Mouse (Mus musculus) adrenal gland, postnatal 4 days (tissue): ENCODE measurements around the gene Olfr982. TPM values are rescaled to one million over a fixed set of nuclear protein-coding genes. Genes with fewer than 3 reads are reported as not detected.

Experiments used
- DNase-seq, 2 experiments: peaks; one replicate each; pipeline ENCODE4 v3.0.0; 2021 to 2022; ENCODE audit warnings: low spot score in 2 of 2, mixed read lengths in 2 of 2
- long read RNA-seq, 2 experiments: library from polyadenylated mRNA; stranded (forward); transcript quantifications; one replicate each; pipeline ENCODE4 v2.0.0; 2021
- total RNA-seq, 2 experiments: library from RNA; stranded (reverse); gene quantifications; 2 replicates each; pipeline ENCODE4 v1.2.3; 2021

The Olfr982 gene
- total RNA-seq = not detected
- long read RNA-seq, experiment 1 = 0 reads
- long read RNA-seq, experiment 2 = 0 reads

GRCm38 (mm10) chr9:40073529-40073928 is at the start of gene Olfr982:
Gene Olfr982 (plus strand): TSS chr9:40073829.
- no peak for DNase-seq

GRCm38 (mm10) chr9:40050138-40050537 is 23.5 kb upstream of the Olfr982 start:
- DNase-seq = no peak

- no peak for DNase-seq
These were observed 19.9 kb downstream of the Olfr982 start, which contains the start of gene Olfr983 for GRCm38 (mm10) chr9:40093495-40093894. Gene Olfr983 (minus strand): TSS chr9:40093595.

- DNase-seq = no peak
These were observed 21.1 kb downstream of the Olfr982 start for GRCm38 (mm10) chr9:40094769-40095168.

- no peak for DNase-seq
These were observed 40.5 kb downstream of the Olfr982 start, which contains the start of gene Olfr984 for GRCm38 (mm10) chr9:40114106-40114505. Gene Olfr984 (minus strand): TSS chr9:40114206.

GRCm38 (mm10) chr9:40116645-40117286 is 43.1 kb downstream of the Olfr982 start:
- no peak for DNase-seq

GRCm38 (mm10) chr9:40117287-40117659 is 43.6 kb downstream of the Olfr982 start:
- no peak for DNase-seq

Other genes with a start within 250 kb of the Olfr982 start
- gene Olfr971, start 237.0 kb upstream of the Olfr982 start, total RNA-seq = not detected
- not detected for gene Olfr972, start 207.4 kb upstream of the Olfr982 start, total RNA-seq
- not detected for gene Olfr229, start 166.5 kb upstream of the Olfr982 start, total RNA-seq
- gene Olfr974, start 136.3 kb upstream of the Olfr982 start, total RNA-seq = not detected
- gene Olfr975, start 121.8 kb upstream of the Olfr982 start, total RNA-seq = not detected
- not detected for gene Olfr976, start 112.7 kb upstream of the Olfr982 start, total RNA-seq
- not detected for gene Olfr978, start 81.7 kb upstream of the Olfr982 start, total RNA-seq
- not detected for gene Olfr979, start 70.4 kb upstream of the Olfr982 start, total RNA-seq
- not detected for gene Olfr980, start 64.2 kb upstream of the Olfr982 start, total RNA-seq
- gene Olfr981, start 52.4 kb upstream of the Olfr982 start, total RNA-seq = not detected
- gene Olfr983, start 19.8 kb downstream of the Olfr982 start, total RNA-seq = not detected
- not detected for gene Olfr984, start 40.4 kb downstream of the Olfr982 start, total RNA-seq
- gene Olfr985, start 56.4 kb downstream of the Olfr982 start, total RNA-seq = not detected
- not detected for gene Tmem225, start 74.3 kb downstream of the Olfr982 start, total RNA-seq
- not detected for gene Olfr986, start 107.1 kb downstream of the Olfr982 start, total RNA-seq
- 1 to 10 TPM; 8.0 to 8.1 TPM for gene Zfp202, start 118.5 kb downstream of the Olfr982 start, total RNA-seq
- 10 to 100 TPM; 12.6 to 17.1 TPM for gene Scn3b, start 195.4 kb downstream of the Olfr982 start, total RNA-seq